Mouse (Mus musculus): ENCODE measurements around the gene Cgnl1.

- TF ChIP-seq CTCF (IDR thresholded peaks at IDR 0.05; ENCODE audit: borderline replicate concordance, insufficient read depth, low read length) (no peak), POLR2A (IDR thresholded peaks at IDR 0.05; ENCODE audit: low read depth, low read length) (no peak)
Measured at GRCm38 (mm10) chr9:71813565-71813964, 42.2 kb upstream of the Cgnl1 start.

Measured in embryonic fibroblast, embryonic 13.5 days (primary cell).